Mouse (Mus musculus) E14TG2a.4 (cell line): ENCODE data around the gene Edc3.
A peak's percentile ranks its signal among the peaks of the same experiment; 100 is the strongest.
"Not testable (repeated sequence)": the region's sequence is repeated elsewhere in the genome, so short reads cannot be mapped to it uniquely, and the experiment has no call there.

ENCODE experiments used
- H3K27me3 ChIP-seq: 2 replicates; pipeline ENCODE4 v1.6.1; 2014; ENCODE audit warnings: low read length, control low read depth; ENCODE audit not compliant: insufficient read depth
- H3K36me3 ChIP-seq: 2 replicates; pipeline ENCODE4 v1.6.1; 2014; ENCODE audit warnings: low read length, control low read depth; ENCODE audit not compliant: insufficient read depth
- H3K4me1 ChIP-seq: replicated peaks from 2 replicates; pipeline ENCODE4 v1.6.1; 2014; ENCODE audit warnings: low read depth, low read length, control low read depth
- H3K4me3 ChIP-seq: replicated peaks from 2 replicates; pipeline ENCODE4 v1.5.1; 2014; ENCODE audit warnings: mild to moderate bottlenecking, low read length
- H3K9me3 ChIP-seq: 2 replicates; pipeline ENCODE4 v1.6.1; 2014; ENCODE audit warnings: low read length, control low read depth
- CTCF ChIP-seq: conservative IDR thresholded peaks from 2 replicates; pipeline ENCODE4 v1.5.1; 2014; ENCODE audit warnings: low read length
- NANOG ChIP-seq: IDR thresholded peaks from 2 replicates; pipeline ENCODE4 v1.6.1; 2014; ENCODE audit warnings: borderline replicate concordance, low read length, mixed read lengths
- POU5F1 ChIP-seq: IDR thresholded peaks from 2 replicates; pipeline ENCODE4 v1.6.1; 2014; ENCODE audit warnings: low read length, borderline replicate concordance

Edc3 gene

GRCm38 (mm10) chr9:57688606-57689005, 19.7 kb upstream of the Edc3 start:
- H3K4me3 ChIP-seq, result no peak overlapping the region
- no peaks in the 10 kb centered on the region for H3K9me3 ChIP-seq
- TF ChIP-seq CTCF, result no peak
- no peak for TF ChIP-seq POU5F1
- no peak for TF ChIP-seq NANOG
- no peaks in the 10 kb centered on the region for H3K4me1 ChIP-seq
- H3K36me3 ChIP-seq, result no peaks in the 10 kb centered on the region
- H3K27me3 ChIP-seq, result peaks cover 16% of the 10 kb centered on the region

GRCm38 (mm10) chr9:57694108-57694507, 14.2 kb upstream of the Edc3 start:
- Histone ChIP-seq H3K4me3 (no peak overlapping the region), H3K9me3 (no peaks in the 10 kb centered on the region), H3K27me3 (peaks cover 69% of the 10 kb centered on the region), H3K36me3 (no peaks in the 10 kb centered on the region), H3K4me1 (peaks cover 21% of the 10 kb centered on the region)
- no peak for TF ChIP-seq POU5F1
- TF ChIP-seq NANOG, result no peak
- TF ChIP-seq CTCF, result no peak

- H3K4me1 ChIP-seq, result peaks cover 23% of the 10 kb centered on the region
- H3K4me3 ChIP-seq, result peak overlapping the region; percentile 75
- TF ChIP-seq NANOG, result no peak
- no peak for TF ChIP-seq POU5F1
- TF ChIP-seq CTCF, result no peak
These were observed 11.7 kb upstream of the Edc3 start for GRCm38 (mm10) chr9:57696380-57697285.

GRCm38 (mm10) chr9:57697380-57697779, 11.0 kb upstream of the Edc3 start:
- TF ChIP-seq NANOG, result no peak
- no peak for TF ChIP-seq POU5F1
- TF ChIP-seq CTCF, result no peak

More at GRCm38 (mm10) chr9:57696380-57697285, 11.7 kb upstream of the Edc3 start:
- Histone ChIP-seq H3K27me3 (peaks cover 77% of the 10 kb centered on the region), H3K9me3 (no peaks in the 10 kb centered on the region), H3K36me3 (no peaks in the 10 kb centered on the region)

DNA sequence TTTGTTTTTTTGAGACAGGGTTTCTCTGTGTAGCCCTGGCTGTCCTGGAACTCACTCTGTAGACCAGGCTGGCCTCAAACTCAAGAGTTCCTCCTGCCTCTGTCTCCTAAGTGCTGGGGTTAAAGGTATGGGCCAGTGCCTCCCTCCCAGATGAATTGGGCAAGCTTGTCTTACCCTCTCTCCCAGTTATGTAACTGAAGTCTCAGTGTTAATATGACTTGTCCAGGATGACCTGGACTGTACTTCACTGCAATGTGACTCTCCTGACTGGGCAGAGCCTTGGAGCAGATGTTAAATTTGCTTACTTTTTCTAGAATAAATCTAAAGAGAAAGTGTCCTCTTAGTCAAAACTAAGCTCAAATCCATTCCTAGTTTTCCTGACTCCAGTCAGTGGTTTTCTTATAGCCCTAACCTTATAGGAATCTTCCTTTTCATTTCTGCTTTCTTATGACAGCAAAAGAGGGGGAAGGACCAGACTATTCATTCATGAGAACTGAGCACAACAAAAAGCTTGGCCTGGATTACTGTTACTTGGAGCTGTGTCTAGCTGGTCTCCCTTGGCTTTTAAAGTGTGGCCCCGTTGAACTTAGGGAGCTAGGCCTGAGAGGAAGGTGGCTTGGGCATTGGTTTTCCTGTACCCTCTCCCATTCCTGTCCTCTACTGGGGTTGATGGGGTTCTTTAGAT, 9.7 kb upstream of the Edc3 start:
- H3K27me3 ChIP-seq, result peaks cover 68% of the 10 kb centered on the region
- H3K4me3 ChIP-seq, result no peak overlapping the region
- no peaks in the 10 kb centered on the region for H3K36me3 ChIP-seq
- TF ChIP-seq NANOG (no peak), CTCF (no peak), POU5F1 (no peak)
- peaks cover 32% of the 10 kb centered on the region for H3K4me1 ChIP-seq
- no peaks in the 10 kb centered on the region for H3K9me3 ChIP-seq

More at GRCm38 (mm10) chr9:57697380-57697779, 11.0 kb upstream of the Edc3 start:
- peak overlapping the region; percentile 75; the same call in 1 of the 2 replicates for H3K4me3 ChIP-seq
- H3K36me3 ChIP-seq, result no peaks in the 10 kb centered on the region
- no peaks in the 10 kb centered on the region for H3K9me3 ChIP-seq
- H3K27me3 ChIP-seq, result peaks cover 75% of the 10 kb centered on the region
- H3K4me1 ChIP-seq, result peaks cover 31% of the 10 kb centered on the region

DNA sequence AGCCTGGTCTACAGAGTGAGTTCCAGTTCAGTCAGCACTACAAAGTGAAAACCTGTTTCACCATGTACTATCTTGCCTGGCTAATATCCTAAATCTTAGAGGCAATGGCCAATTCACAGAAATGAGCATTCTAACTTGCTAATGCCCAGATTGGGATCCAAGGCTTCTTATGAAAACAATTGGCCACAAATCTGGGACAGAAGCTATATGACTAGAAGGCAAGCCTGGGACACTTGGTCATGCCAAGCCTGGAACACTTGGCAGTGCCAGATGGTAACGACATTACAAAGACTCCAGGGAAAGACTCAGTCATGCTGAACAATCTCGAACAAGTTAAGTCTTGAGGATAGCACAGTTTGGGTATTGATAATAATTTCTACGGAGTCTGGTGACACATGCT, 1.8 kb upstream of the Edc3 start:
- Histone ChIP-seq H3K36me3 (peaks cover 10% of the 10 kb centered on the region), H3K9me3 (no peaks in the 10 kb centered on the region), H3K4me3 (no peak overlapping the region), H3K4me1 (peaks cover 31% of the 10 kb centered on the region), H3K27me3 (peaks cover 11% of the 10 kb centered on the region)
- TF ChIP-seq CTCF, result no peak
- no peak for TF ChIP-seq NANOG
- TF ChIP-seq POU5F1, result no peak

DNA sequence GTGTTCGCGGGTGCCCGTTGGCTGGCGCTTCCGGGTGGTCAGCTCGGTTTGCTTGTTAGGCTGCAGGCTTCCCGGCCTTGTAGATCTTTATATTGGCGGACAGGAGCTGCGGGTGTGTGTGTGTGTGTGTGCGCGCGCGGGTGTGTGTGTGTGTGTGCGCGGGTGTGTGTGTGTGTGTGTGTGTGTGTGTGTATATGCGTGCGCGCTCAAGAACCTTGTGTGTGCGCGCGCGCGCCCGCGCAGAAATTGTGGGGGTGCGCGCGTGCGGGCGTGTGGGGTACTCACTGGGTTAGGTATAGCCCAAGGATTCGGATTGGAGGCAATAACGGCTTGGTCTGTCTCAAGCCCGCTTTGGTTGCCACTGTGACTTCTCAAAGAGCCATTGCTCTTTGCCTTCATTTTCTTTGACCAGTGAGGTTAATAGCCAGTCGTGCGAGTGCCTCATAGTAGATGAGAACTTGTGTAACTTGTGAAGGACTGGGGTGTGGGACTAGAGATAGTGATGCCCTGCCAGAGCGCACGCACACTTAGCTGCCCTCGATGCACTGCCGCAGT, 457 bp downstream of the Edc3 start:
- Histone ChIP-seq H3K4me1 (peaks cover 24% of the 10 kb centered on the region), H3K4me3 (peak overlapping the region; percentile 95), H3K9me3 (no peaks in the 10 kb centered on the region), H3K36me3 (peaks cover 26% of the 10 kb centered on the region), H3K27me3 (peaks cover 5% of the 10 kb centered on the region; the same call in 1 of the 2 replicates)
- no peak for TF ChIP-seq POU5F1
- no peak for TF ChIP-seq CTCF
- no peak for TF ChIP-seq NANOG

GRCm38 (mm10) chr9:57710214-57710613, 1.9 kb downstream of the Edc3 start:
- H3K9me3 ChIP-seq, H3K4me3 ChIP-seq, H3K27me3 ChIP-seq: not testable (repeated sequence)
- H3K4me1 ChIP-seq, result peaks cover 24% of the 10 kb centered on the region
- H3K36me3 ChIP-seq, result peaks cover 41% of the 10 kb centered on the region
